Mouse (Mus musculus) heart, postnatal 0 days (tissue): ENCODE measurements around the gene Khdrbs2.

Experiments
- CTCF ChIP-seq: IDR thresholded peaks from 2 replicates; pipeline ENCODE4 v1.5.1; 2016; ENCODE audit warnings: antibody characterized with exemption, control low read depth, low read depth
- EP300 ChIP-seq: IDR thresholded peaks from 2 replicates; pipeline ENCODE4 v1.6.1; 2016; ENCODE audit warnings: antibody characterized with exemption, low read depth

- TF ChIP-seq CTCF (no peak), EP300 (no peak)
Observed at GRCm38 (mm10) chr1:32633404-32633803, 460.9 kb downstream of the Khdrbs2 start.
